ENCODE assay signal across 29 mouse cellular contexts in genomic region chr16:25044637-25045036, GRCm38 (mm10).
A peak's percentile ranks its signal among the peaks of the same experiment; 100 is the strongest.
DNase-seq lines count a peak whose midpoint lies in the region; ATAC-seq and TF ChIP-seq lines count a peak whose summit lies in the region.
"Had no signal": no experiment of that assay in that cellular context is flagged by ENCODE, and none has a peak within 500 bp of the region (broad histone marks: within the 10 kb centered on the region; RNA-seq: fewer than 3 reads in every experiment).

No protein-coding gene starts in this region.

- 45% methylated on average over 3 of the region's 3 CpGs for WGBS in limb, embryonic 13.5 days
- 79% methylated on average over 3 of the region's 3 CpGs for whole genome bisulfite sequencing in limb, embryonic 10.5 days
- WGBS in limb, embryonic 15.5 days, result 43% methylated on average over 3 of the region's 3 CpGs

- H3K36me3 ChIP-seq in limb, embryonic 13.5 days, result no peaks in the 10 kb centered on the region
- no peaks in the 10 kb centered on the region for H3K36me3 ChIP-seq in limb, embryonic 10.5 days
- no peaks in the 10 kb centered on the region for H3K36me3 ChIP-seq in limb, embryonic 15.5 days
- no peaks in the 10 kb centered on the region for H3K36me3 ChIP-seq in myocyte (ENCODE audit: control insufficient read depth, insufficient read depth)
- H3K36me3 ChIP-seq: embryonic facial prominence, embryonic 12.5 days; embryonic facial prominence, embryonic 15.5 days; forebrain, embryonic 10.5 days; forebrain, embryonic 12.5 days; G1E had no signal

- no peak overlapping the region for H3ac ChIP-seq in myocyte (ENCODE audit: control insufficient read depth, insufficient read length)

- 0 out of 2 replicates have a peak overlapping the region, but pooled peaks have one; percentile 2 for H3K27ac ChIP-seq in limb, embryonic 13.5 days
- no peak overlapping the region for H3K27ac ChIP-seq in limb, embryonic 10.5 days
- peak overlapping the region; percentile 59 for H3K27ac ChIP-seq in limb, embryonic 15.5 days
- H3K27ac ChIP-seq: embryonic facial prominence, embryonic 12.5 days; embryonic facial prominence, embryonic 15.5 days; forebrain, embryonic 10.5 days; forebrain, embryonic 12.5 days had no signal

- no peak overlapping the region for H3K4me3 ChIP-seq in limb, embryonic 13.5 days
- no peak overlapping the region for H3K4me3 ChIP-seq in limb, embryonic 10.5 days
- no peak overlapping the region for H3K4me3 ChIP-seq in limb, embryonic 15.5 days
- no peak overlapping the region for H3K4me3 ChIP-seq in myocyte
- H3K4me3 ChIP-seq: embryonic facial prominence, embryonic 12.5 days; embryonic facial prominence, embryonic 15.5 days; erythroblast, embryonic 14.5 days; forebrain, embryonic 10.5 days; forebrain, embryonic 12.5 days had no signal

- ATAC-seq in limb, embryonic 13.5 days (ENCODE audit: low FRiP score, low read depth), result no peak
- ATAC-seq in limb, embryonic 15.5 days (ENCODE audit: insufficient number of reproducible peaks, low FRiP score, low TSS enrichment, low read depth), result no peak
- ATAC-seq: activated CD4-positive, CD25-positive, alpha-beta regulatory T cell, adult 4 months; CD4-positive, CD25-positive, alpha-beta regulatory T cell, adult 4 months; forebrain, embryonic 14.5 days; forebrain, embryonic 16.5 days; Patski had no signal

- no peak overlapping the region for H3K4me2 ChIP-seq in limb, embryonic 13.5 days (replicated peaks)
- H3K4me2 ChIP-seq in limb, embryonic 15.5 days, result no peak overlapping the region
- H3K4me2 ChIP-seq in myocyte (ENCODE audit: low read depth), result peak overlapping the region; percentile 88
- H3K4me2 ChIP-seq: embryonic facial prominence, embryonic 12.5 days; embryonic facial prominence, embryonic 15.5 days; forebrain, embryonic 12.5 days had no signal

- TF ChIP-seq POLR2A in myocyte (IDR thresholded peaks at IDR 0.05; ENCODE audit: insufficient read length, low read depth), result no peak

- no peaks in the 10 kb centered on the region for H3K79me2 ChIP-seq in myocyte (ENCODE audit: control insufficient read depth, insufficient read depth)

- H3K4me1 ChIP-seq in limb, embryonic 13.5 days, result peaks cover 53% of the 10 kb centered on the region
- H3K4me1 ChIP-seq in limb, embryonic 10.5 days, result peaks cover 16% of the 10 kb centered on the region
- H3K4me1 ChIP-seq in limb, embryonic 15.5 days, result peaks cover 51% of the 10 kb centered on the region
- H3K4me1 ChIP-seq: forebrain, embryonic 12.5 days had no signal

- no peaks in the 10 kb centered on the region for H3K27me3 ChIP-seq in limb, embryonic 13.5 days
- peaks cover 12% of the 10 kb centered on the region for H3K27me3 ChIP-seq in limb, embryonic 10.5 days (ENCODE audit: low read depth, poor library complexity, severe bottlenecking)
- H3K27me3 ChIP-seq in limb, embryonic 15.5 days, result no peaks in the 10 kb centered on the region
- no peaks in the 10 kb centered on the region for H3K27me3 ChIP-seq in myocyte (ENCODE audit: control insufficient read depth, insufficient read depth, insufficient read length)
- H3K27me3 ChIP-seq: CH12.LX; embryonic facial prominence, embryonic 12.5 days; embryonic facial prominence, embryonic 15.5 days; forebrain, embryonic 12.5 days; Patski had no signal

- DNase-seq in adrenal gland, postnatal 14 days, result peak; percentile 29
- DNase-seq in adrenal gland, adult 8-10 months, result no peak
- DNase-seq in limb, embryonic 10.5 days (ENCODE audit: low spot score), result no peak
- no peak for DNase-seq in kidney, postnatal 36 days
- DNase-seq in lung, postnatal 25 days (ENCODE audit: low spot score), result no peak
- DNase-seq: adrenal gland, postnatal 10 days; adrenal gland, postnatal 36 days; B cell, adult 2 months; cerebellum, adult 11 months; cerebellum, adult 8-10 months; cerebellum, adult 9-11 months; cerebellum, postnatal 14 days; cerebellum, postnatal 36 days; embryo, embryonic 11 days had no signal

- no peaks in the 10 kb centered on the region for H3K9me3 ChIP-seq in limb, embryonic 13.5 days
- H3K9me3 ChIP-seq in limb, embryonic 10.5 days (replicated peaks), result no peaks in the 10 kb centered on the region
- no peaks in the 10 kb centered on the region for H3K9me3 ChIP-seq in limb, embryonic 15.5 days
- H3K9me3 ChIP-seq: embryonic facial prominence, embryonic 12.5 days; embryonic facial prominence, embryonic 15.5 days; forebrain, embryonic 10.5 days; forebrain, embryonic 12.5 days had no signal

- H3K9ac ChIP-seq in limb, embryonic 13.5 days, result no peak overlapping the region
- no peak overlapping the region for H3K9ac ChIP-seq in limb, embryonic 15.5 days
- H3K9ac ChIP-seq: embryonic facial prominence, embryonic 12.5 days; embryonic facial prominence, embryonic 15.5 days; forebrain, embryonic 12.5 days had no signal

TF ChIP-seq in myocyte, 11 proteins besides CTCF, POLR2A, EP300 and RAD21:
- no peak for TF ChIP-seq TCF3 (IDR thresholded peaks at IDR 0.05; ENCODE audit: insufficient read length, low read depth)
